In genomic region chr16:90456495-90457125, GRCm38 (mm10) we compare ENCODE assay signal across 25 mouse cellular contexts.
DNase-seq lines count a peak whose midpoint lies in the region; ATAC-seq lines count a peak whose summit lies in the region.
"Had no signal": no experiment of that assay in that cellular context is flagged by ENCODE, and none has a peak within 500 bp of the region (broad histone marks: within the 10 kb centered on the region; RNA-seq: fewer than 3 reads in every experiment).

No protein-coding gene starts in this region.

- peaks cover 41% of the 10 kb centered on the region for H3K36me3 ChIP-seq in embryonic facial prominence, embryonic 13.5 days
- peaks cover 22% of the 10 kb centered on the region for H3K36me3 ChIP-seq in limb, embryonic 15.5 days
- H3K36me3 ChIP-seq in forebrain, embryonic 16.5 days (ENCODE audit: control insufficient read depth, insufficient read depth) = peaks cover 11% of the 10 kb centered on the region; the same call in 1 of the 2 replicates
- H3K36me3 ChIP-seq in forebrain, embryonic 13.5 days (ENCODE audit: poor library complexity, severe bottlenecking) = peaks cover 36% of the 10 kb centered on the region
- H3K36me3 ChIP-seq: midbrain, embryonic 15.5 days had no signal

- no peaks in the 10 kb centered on the region for H3K9me3 ChIP-seq in embryonic facial prominence, embryonic 13.5 days
- no peaks in the 10 kb centered on the region for H3K9me3 ChIP-seq in limb, embryonic 15.5 days
- no peaks in the 10 kb centered on the region for H3K9me3 ChIP-seq in forebrain, embryonic 16.5 days (ENCODE audit: control insufficient read depth, low read length)
- no peaks in the 10 kb centered on the region for H3K9me3 ChIP-seq in forebrain, embryonic 13.5 days (replicated peaks)
- H3K9me3 ChIP-seq: heart, embryonic 15.5 days; hindbrain, embryonic 10.5 days; liver, embryonic 13.5 days; lung, embryonic 15.5 days; midbrain, embryonic 15.5 days had no signal

- WGBS in embryonic facial prominence, embryonic 13.5 days = 60% methylated on average over 7 of the region's 7 CpGs
- WGBS in limb, embryonic 15.5 days = 72% methylated on average over 7 of the region's 7 CpGs
- WGBS in forebrain, embryonic 16.5 days = 80% methylated on average over 7 of the region's 7 CpGs
- 85% methylated on average over 7 of the region's 7 CpGs for WGBS in forebrain, embryonic 13.5 days

- H3K27me3 ChIP-seq in embryonic facial prominence, embryonic 13.5 days = no peaks in the 10 kb centered on the region
- H3K27me3 ChIP-seq in limb, embryonic 15.5 days = no peaks in the 10 kb centered on the region
- no peaks in the 10 kb centered on the region for H3K27me3 ChIP-seq in forebrain, embryonic 16.5 days (replicated peaks; ENCODE audit: control insufficient read depth, insufficient read depth, low read length)
- no peaks in the 10 kb centered on the region for H3K27me3 ChIP-seq in forebrain, embryonic 13.5 days
- H3K27me3 ChIP-seq: heart, embryonic 15.5 days; liver, embryonic 13.5 days; lung, embryonic 15.5 days; midbrain, embryonic 15.5 days had no signal

- no peak overlapping the region for H3K9ac ChIP-seq in embryonic facial prominence, embryonic 13.5 days
- H3K9ac ChIP-seq in limb, embryonic 15.5 days = no peak overlapping the region
- no peak overlapping the region for H3K9ac ChIP-seq in forebrain, embryonic 16.5 days (replicated peaks; ENCODE audit: low read depth, low read length)
- no peak overlapping the region for H3K9ac ChIP-seq in forebrain, embryonic 13.5 days
- H3K9ac ChIP-seq: heart, embryonic 15.5 days; liver, embryonic 13.5 days; lung, embryonic 15.5 days; midbrain, embryonic 15.5 days had no signal

- H3K4me3 ChIP-seq in embryonic facial prominence, embryonic 13.5 days = no peak overlapping the region
- no peak overlapping the region for H3K4me3 ChIP-seq in limb, embryonic 15.5 days
- H3K4me3 ChIP-seq in forebrain, embryonic 16.5 days (replicated peaks; ENCODE audit: low read length) = no peak overlapping the region
- H3K4me3 ChIP-seq in forebrain, embryonic 13.5 days = no peak overlapping the region
- H3K4me3 ChIP-seq: erythroblast, embryonic 14.5 days; heart, adult 2 months; heart, embryonic 15.5 days; hindbrain, embryonic 10.5 days; liver, embryonic 13.5 days; lung, embryonic 15.5 days; midbrain, embryonic 15.5 days had no signal

- peak; percentile 79 for DNase-seq in heart, adult 11 months
- DNase-seq in heart, postnatal 4 days = no peak
- peak; percentile 48 for DNase-seq in CD4-positive helper T cell, adult 2 months (ENCODE audit: low read depth, low spot score)
- DNase-seq in right cerebral cortex, adult 2 months (ENCODE audit: low spot score in 2 of 2) = no peak
- DNase-seq: adrenal gland, adult 8-10 months; cerebellum, adult 9-11 months; embryo, embryonic 11 days; gastrocnemius, postnatal 10 days; heart, adult 2 months; kidney, adult 8-10 months; kidney, postnatal 25 days; left cerebral cortex, postnatal 4 days; liver, embryonic 13.5 days; right cerebral cortex, postnatal 25 days; thymus, adult 2 months had no signal

- peak; percentile 46 for ATAC-seq in embryonic facial prominence, embryonic 13.5 days (ENCODE audit: insufficient number of reproducible peaks, insufficient read depth, low FRiP score, low TSS enrichment, low read depth)
- no peak for ATAC-seq in limb, embryonic 15.5 days (ENCODE audit: insufficient number of reproducible peaks, low FRiP score, low TSS enrichment, low read depth)
- ATAC-seq in forebrain, embryonic 16.5 days = no peak
- no peak for ATAC-seq in forebrain, embryonic 13.5 days
- ATAC-seq: hindbrain, postnatal 0 days; midbrain, embryonic 15.5 days had no signal

- peak overlapping the region; percentile 80 for H3K27ac ChIP-seq in embryonic facial prominence, embryonic 13.5 days
- H3K27ac ChIP-seq in limb, embryonic 15.5 days = peak overlapping the region; percentile 14; the same call in 1 of the 2 replicates
- no peak overlapping the region for H3K27ac ChIP-seq in forebrain, embryonic 16.5 days (ENCODE audit: low read length)
- no peak overlapping the region for H3K27ac ChIP-seq in forebrain, embryonic 13.5 days
- H3K27ac ChIP-seq: heart, adult 2 months; heart, embryonic 15.5 days; hindbrain, embryonic 10.5 days; hindbrain, postnatal 0 days; liver, embryonic 13.5 days; lung, embryonic 15.5 days; midbrain, embryonic 15.5 days had no signal

- peaks cover 78% of the 10 kb centered on the region for H3K4me1 ChIP-seq in embryonic facial prominence, embryonic 13.5 days
- H3K4me1 ChIP-seq in limb, embryonic 15.5 days = peaks cover 60% of the 10 kb centered on the region
- H3K4me1 ChIP-seq in forebrain, embryonic 16.5 days (replicated peaks; ENCODE audit: control insufficient read depth, insufficient read depth, low read length) = peaks cover 18% of the 10 kb centered on the region
- H3K4me1 ChIP-seq in forebrain, embryonic 13.5 days = peaks cover 25% of the 10 kb centered on the region

- H3K4me2 ChIP-seq in embryonic facial prominence, embryonic 13.5 days = no peak overlapping the region
- H3K4me2 ChIP-seq in limb, embryonic 15.5 days = no peak overlapping the region
- H3K4me2 ChIP-seq in forebrain, embryonic 16.5 days (ENCODE audit: low read length) = no peak overlapping the region
- no peak overlapping the region for H3K4me2 ChIP-seq in forebrain, embryonic 13.5 days
- H3K4me2 ChIP-seq: heart, embryonic 15.5 days; liver, embryonic 13.5 days; lung, embryonic 15.5 days; midbrain, embryonic 15.5 days had no signal

Comparison
In these comparisons a context has a peak if more than half of its experiments do, and no peak if none do; other contexts are left out.
1. DNase-seq: peak in heart, adult 11 months (single experiment) and CD4-positive helper T cell, adult 2 months (single experiment); none in heart, postnatal 4 days (single experiment) and right cerebral cortex, adult 2 months (0 of 2).
2. H3K27ac ChIP-seq: peak in embryonic facial prominence, embryonic 13.5 days (single experiment) and limb, embryonic 15.5 days (single experiment); none in forebrain, embryonic 16.5 days (single experiment) and forebrain, embryonic 13.5 days (single experiment).